Mouse (Mus musculus): ENCODE results near the gene Ptpn23.
"Not testable (repeated sequence)": the region's sequence is repeated elsewhere in the genome, so short reads cannot be mapped to it uniquely, and the experiment has no call there.

Gene Ptpn23

GRCm38 (mm10) chr9:110381292-110381691, 26.7 kb downstream of the Ptpn23 start:
- DNase-seq (ENCODE audit: low spot score): no peak

DNA sequence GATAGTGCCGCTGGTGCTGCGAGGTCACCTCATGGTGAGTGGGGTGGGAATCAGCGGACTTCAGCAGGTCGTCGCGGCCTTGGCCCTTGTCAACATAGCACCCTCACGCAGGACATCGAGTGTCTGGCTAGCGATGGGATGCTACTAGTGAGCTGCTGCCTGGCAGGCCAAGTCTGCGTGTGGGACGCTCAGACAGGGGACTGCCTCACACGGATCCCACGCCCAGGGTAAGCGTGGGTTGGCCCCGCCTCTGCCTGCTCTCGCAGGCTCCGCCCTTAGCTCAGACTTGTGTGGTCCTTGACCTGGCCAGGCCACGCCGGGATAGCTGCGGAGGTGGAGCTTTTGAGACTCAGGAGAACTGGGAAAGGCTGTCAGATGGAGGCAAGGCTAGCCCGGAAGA, 27.4 kb downstream of the Ptpn23 start:
- no peak for DNase-seq (ENCODE audit: low spot score)

GRCm38 (mm10) chr9:110379361-110379760, 28.7 kb downstream of the Ptpn23 start:
- no peak for DNase-seq (ENCODE audit: low spot score)

DNA sequence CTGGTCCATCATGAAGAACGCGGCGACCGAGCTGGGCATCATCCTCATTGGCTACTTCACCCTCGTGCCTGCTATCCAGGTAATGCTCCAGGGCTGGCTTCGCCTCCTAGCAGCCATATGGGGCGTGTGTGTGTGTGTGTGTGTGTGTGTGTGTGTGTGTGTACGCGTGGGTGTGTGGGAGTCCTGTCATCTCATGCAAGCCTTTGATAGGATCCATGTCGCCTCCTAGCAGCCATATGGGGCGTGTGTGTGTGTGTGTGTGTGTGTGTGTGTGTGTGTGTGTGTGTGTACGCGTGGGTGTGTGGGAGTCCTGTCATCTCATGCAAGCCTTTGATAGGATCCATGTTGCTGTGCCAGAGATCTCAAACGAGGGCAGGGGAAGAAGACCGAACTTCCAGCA, 30.4 kb downstream of the Ptpn23 start:
- DNase-seq (ENCODE audit: low spot score): not testable (repeated sequence)

DNA sequence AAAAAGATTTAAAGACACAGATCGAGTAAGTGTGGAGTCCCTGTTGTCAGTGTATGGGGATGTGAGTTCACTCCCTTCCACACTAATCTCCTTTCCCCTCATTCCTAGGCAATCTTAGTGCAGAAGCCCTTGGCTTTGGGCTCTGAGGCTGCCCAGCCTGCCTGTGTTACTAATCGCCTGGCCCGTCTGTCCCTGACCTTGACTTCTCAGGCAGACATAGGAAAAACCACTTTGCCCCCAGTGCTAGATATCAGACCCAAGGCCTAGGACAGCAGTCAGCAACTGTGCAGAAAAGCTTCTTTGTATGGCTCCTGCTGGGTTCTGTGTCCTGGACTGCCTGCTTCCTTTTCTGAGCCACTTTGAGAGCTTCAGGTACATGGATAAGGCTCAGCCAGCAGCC, 32.3 kb downstream of the Ptpn23 start:
- no peak for DNase-seq (ENCODE audit: low spot score)

DNA sequence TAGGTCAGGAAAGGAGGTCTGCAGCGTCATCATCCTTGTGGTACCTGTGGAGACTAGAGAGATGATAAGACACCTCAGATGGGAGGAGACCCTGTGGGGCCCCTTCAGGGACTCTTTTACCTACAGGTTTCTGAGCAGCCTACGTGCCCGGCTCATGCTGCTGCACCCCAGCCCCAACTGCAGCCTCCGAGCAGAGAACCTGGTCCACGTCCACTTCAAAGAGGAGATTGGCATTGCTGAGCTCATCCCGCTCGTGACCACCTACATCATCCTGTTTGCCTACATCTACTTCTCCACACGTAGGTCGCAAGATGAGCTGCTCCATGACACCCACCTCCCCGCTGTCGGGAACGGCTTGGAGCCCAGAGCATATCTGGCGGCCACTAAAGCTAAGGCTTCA, 34.1 kb downstream of the Ptpn23 start:
- DNase-seq (ENCODE audit: low spot score): no peak

DNA sequence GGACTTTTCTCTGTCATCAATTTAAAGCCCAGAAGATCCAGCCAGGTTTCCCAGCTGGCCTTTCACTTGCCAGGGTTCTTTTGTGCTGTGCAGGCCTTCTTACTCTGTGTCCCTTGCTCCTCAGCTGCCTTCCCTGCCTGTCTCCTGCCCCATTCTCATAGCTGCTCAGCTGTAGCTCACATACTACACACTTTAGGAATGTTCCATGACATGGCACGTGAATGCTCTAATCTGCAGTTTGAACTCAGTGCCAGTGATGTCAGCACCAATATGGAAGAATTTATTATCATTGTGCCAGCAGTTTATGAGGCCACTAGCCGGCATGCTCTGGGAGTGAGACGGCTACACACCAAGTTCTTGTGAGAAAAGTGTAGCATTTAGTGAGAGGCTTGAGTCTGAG, 38.2 kb downstream of the Ptpn23 start:
- no peak for DNase-seq (ENCODE audit: low spot score)

DNA sequence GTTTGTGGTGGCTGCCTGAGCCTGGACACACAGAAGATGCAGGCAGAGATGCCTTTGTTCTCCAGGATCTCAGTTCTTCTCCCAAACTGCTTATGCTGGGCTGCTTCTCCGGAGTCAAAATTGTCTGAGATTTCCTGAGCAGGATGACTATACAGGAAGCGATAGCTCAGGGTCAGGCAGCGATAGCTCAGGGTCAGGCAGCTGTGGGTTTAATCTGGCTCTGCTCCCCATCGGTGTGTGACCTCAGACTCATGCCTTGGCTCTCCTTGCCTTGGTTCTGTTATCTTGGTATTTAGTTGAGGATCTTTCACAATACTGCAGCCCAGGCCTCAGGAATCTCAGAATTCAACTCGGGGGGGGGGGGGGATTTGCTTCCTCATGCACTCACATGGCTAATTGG, 41.3 kb downstream of the Ptpn23 start:
- DNase-seq (ENCODE audit: low spot score): no peak

GRCm38 (mm10) chr9:110362337-110362736, 45.7 kb downstream of the Ptpn23 start:
- DNase-seq (ENCODE audit: low spot score): no peak

DNA sequence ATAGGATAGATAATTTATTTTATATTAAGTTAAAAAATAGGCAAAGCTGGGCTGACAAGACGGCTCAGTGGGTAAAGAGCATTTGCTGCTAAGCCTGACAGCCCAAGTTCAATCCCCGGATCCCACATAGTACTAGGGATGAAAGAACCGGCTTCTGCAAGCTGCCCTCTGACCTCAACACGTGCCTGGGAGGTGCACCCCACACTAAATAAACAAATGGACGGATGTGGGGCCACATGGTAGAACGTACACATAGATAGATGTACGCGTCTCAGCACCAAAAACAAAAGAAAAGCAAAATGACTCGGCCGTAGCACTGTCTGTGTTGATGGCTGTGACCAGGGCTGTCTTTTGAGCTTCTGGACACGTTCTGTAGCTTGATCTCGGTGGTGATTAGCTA, 46.7 kb downstream of the Ptpn23 start:
- no peak for DNase-seq (ENCODE audit: low spot score)

DNA sequence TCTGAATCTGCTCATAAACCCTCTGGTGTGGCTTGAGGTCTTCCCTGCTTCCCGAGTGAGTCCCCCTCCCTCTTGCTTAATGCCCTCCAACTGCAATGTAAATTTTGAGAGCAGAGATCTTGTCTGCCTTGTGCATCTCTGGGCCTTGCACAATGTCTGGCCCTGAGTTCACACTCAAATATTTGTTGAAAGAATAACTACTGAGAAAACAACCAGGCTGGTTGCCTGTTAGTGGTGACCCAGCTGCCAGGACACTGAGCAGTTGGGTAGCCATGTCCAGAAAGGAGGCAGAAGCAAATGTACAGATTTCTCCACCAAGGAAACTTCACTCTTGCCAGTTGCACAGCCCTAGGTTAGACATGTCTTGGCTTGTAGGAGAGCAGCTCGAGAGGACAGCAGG, 49.7 kb downstream of the Ptpn23 start:
- no peak for DNase-seq (ENCODE audit: low spot score)

- no peak for DNase-seq (ENCODE audit: low spot score)
Observed at GRCm38 (mm10) chr9:110351932-110352632, 55.9 kb downstream of the Ptpn23 start.

GRCm38 (mm10) chr9:110351350-110351749, 56.7 kb downstream of the Ptpn23 start:
- DNase-seq (ENCODE audit: low spot score): no peak

- DNase-seq (ENCODE audit: low spot score): no peak
Observed at GRCm38 (mm10) chr9:110350612-110351011, 57.4 kb downstream of the Ptpn23 start.

DNA sequence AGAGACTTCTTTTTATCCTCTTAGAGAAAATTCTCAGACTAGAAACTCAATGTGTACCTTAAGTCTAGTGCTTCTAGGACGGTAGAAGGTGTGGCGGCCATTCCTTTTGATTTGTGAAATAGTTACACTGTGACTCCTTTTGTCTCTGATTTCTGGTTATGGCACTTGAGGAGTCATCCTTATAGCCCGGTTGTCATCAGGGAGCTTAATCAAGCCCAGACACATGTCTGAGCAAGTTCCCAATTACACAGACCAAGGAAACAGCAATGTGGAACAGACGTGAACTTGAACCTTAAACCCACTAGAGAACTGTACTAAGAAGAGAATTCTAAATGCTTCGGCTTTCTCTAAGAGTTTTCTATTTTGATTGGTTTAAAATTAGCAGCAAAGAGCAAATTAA, 57.8 kb downstream of the Ptpn23 start:
- no peak for DNase-seq (ENCODE audit: low spot score)

DNA sequence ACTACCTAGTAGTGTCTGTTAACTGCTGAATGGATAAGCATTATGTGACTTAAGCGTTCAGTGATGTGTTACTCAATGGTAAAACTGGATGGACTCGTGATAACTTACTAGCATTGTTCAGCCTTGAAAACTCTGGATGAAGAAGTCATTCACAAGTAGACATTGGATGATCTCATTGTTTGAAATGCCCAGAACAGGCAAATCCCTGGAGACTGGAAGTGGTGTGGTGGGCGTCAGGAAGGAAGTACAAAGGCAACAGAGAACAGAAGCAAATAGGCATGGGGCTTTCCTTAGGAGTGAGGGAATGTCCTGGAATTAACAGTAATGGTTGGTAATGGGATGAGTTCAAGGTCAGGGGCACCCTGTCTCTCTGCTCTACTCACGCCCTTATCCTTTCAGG, 59.1 kb downstream of the Ptpn23 start:
- no peak for DNase-seq (ENCODE audit: low spot score)

DNA sequence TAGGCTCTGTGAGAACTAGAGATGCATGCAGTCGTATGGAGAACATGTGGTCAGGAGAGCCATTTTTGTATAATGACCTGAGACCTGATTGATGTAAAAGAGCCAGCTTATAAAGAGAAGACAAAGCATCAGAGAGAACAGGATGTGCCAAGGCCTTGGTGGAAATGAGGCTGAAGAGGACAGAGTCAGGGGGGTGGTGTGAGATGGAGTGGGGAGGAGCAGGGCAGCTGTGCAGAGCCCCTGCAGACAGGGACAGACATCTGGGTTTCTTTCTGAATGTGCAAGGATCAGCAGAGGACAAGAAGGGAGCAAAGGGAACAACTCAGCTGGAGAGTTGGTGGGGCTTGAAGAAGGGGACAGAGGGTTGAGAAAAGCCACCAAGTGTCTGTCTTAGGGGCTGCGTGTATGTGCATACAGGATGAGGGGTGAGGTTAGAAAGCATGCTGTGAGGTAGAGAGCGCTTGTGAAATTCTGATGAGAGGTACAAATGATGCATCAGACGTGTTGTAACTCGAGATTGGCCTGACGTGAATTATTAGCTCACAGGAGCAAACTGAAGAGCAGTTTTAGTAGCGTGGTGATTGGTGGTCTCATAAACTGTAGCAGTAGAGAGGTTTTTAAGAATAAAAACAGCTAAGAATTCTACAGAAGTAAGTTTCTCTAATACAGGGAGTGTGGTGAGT, 62.8 kb downstream of the Ptpn23 start:
- no peak for DNase-seq (ENCODE audit: low spot score)

GRCm38 (mm10) chr9:110343805-110344204, 64.2 kb downstream of the Ptpn23 start:
- DNase-seq (ENCODE audit: low spot score): no peak

- no peak for DNase-seq (ENCODE audit: low spot score)
Observed at GRCm38 (mm10) chr9:110342008-110342407, 66.0 kb downstream of the Ptpn23 start.

- no peak for DNase-seq (ENCODE audit: low spot score)
Observed at GRCm38 (mm10) chr9:110340037-110340750, 67.8 kb downstream of the Ptpn23 start.

Data from spleen, adult 12 weeks (tissue).